Mouse (Mus musculus) adrenal gland, adult 18-20 months (tissue): ENCODE measurements around the gene Tcp11l2. TPM values are rescaled to one million over a fixed set of nuclear protein-coding genes. Genes with fewer than 3 reads are reported as not detected.

Experiments
- DNase-seq, 2 experiments: peaks; one replicate each; pipeline ENCODE4 v3.0.0; 2021 to 2022; ENCODE audit warnings: low spot score in 2 of 2
- total RNA-seq, 2 experiments: library from RNA; stranded (reverse); gene quantifications; 1 replicate in 1 of 2; 2 replicates in 1 of 2; pipeline ENCODE4 v1.2.3; 2021

Gene Tcp11l2
- total RNA-seq, 2 experiments from 2014 or later: 28.1 to 40.9 TPM

GRCm38 (mm10) chr10:84592745-84593144 is 16.3 kb downstream of the Tcp11l2 start:
- DNase-seq: no peak

GRCm38 (mm10) chr10:84597127-84597785 is 20.8 kb downstream of the Tcp11l2 start:
- no peak for DNase-seq

GRCm38 (mm10) chr10:84598172-84598571 is 21.7 kb downstream of the Tcp11l2 start:
- no peak for DNase-seq

GRCm38 (mm10) chr10:84600136-84600535 is 23.7 kb downstream of the Tcp11l2 start:
- no peak for DNase-seq

- no peak for DNase-seq
Observed at GRCm38 (mm10) chr10:84604335-84604734, 27.9 kb downstream of the Tcp11l2 start.

- no peak for DNase-seq
Observed at GRCm38 (mm10) chr10:84608361-84608760, 31.9 kb downstream of the Tcp11l2 start.

GRCm38 (mm10) chr10:84610324-84610723 is 33.9 kb downstream of the Tcp11l2 start:
- no peak for DNase-seq

- DNase-seq: no peak
Observed at GRCm38 (mm10) chr10:84610783-84611182, 34.4 kb downstream of the Tcp11l2 start.

GRCm38 (mm10) chr10:84611664-84612063 is 35.2 kb downstream of the Tcp11l2 start:
- DNase-seq: no peak

- no peak for DNase-seq
Observed at GRCm38 (mm10) chr10:84612281-84612680, 35.9 kb downstream of the Tcp11l2 start.

GRCm38 (mm10) chr10:84613366-84613765 is 36.9 kb downstream of the Tcp11l2 start:
- DNase-seq: no peak

GRCm38 (mm10) chr10:84615076-84615475 is 38.6 kb downstream of the Tcp11l2 start:
- DNase-seq: no peak

GRCm38 (mm10) chr10:84621826-84622790 is 45.7 kb downstream of the Tcp11l2 start, which contains the start of gene Polr3b:
Gene Polr3b, plus strand, starts transcription at chr10:84622292.
- peak; percentile 89 to 94 for DNase-seq

GRCm38 (mm10) chr10:84631182-84631581 is 54.8 kb downstream of the Tcp11l2 start:
- DNase-seq: no peak

GRCm38 (mm10) chr10:84632005-84632404 is 55.6 kb downstream of the Tcp11l2 start:
- no peak for DNase-seq

- DNase-seq: no peak
Observed at GRCm38 (mm10) chr10:84636656-84637055, 60.2 kb downstream of the Tcp11l2 start.

GRCm38 (mm10) chr10:84638382-84638781 is 62.0 kb downstream of the Tcp11l2 start:
- no peak for DNase-seq

- DNase-seq: no peak
Observed at GRCm38 (mm10) chr10:84639525-84640287, 63.3 kb downstream of the Tcp11l2 start.

- DNase-seq: no peak
Observed at GRCm38 (mm10) chr10:84640861-84641260, 64.4 kb downstream of the Tcp11l2 start.

GRCm38 (mm10) chr10:84641576-84641975 is 65.2 kb downstream of the Tcp11l2 start:
- no peak for DNase-seq

GRCm38 (mm10) chr10:84645940-84646339 is 69.5 kb downstream of the Tcp11l2 start:
- no peak for DNase-seq
